Mouse (Mus musculus) erythroblast, embryonic 14.5 days (primary cell): ENCODE data around the gene Dmxl2.

Source experiments
- GATA1 ChIP-seq: IDR thresholded peaks from 2 replicates; pipeline ENCODE4 v1.6.1; 2012; ENCODE audit warnings: low read length, inconsistent platforms, mixed read lengths
- TAL1 ChIP-seq: IDR thresholded peaks from 3 replicates; pipeline ENCODE4 v1.6.1; 2012; ENCODE audit warnings: low read length, inconsistent platforms, mixed read lengths

DNA sequence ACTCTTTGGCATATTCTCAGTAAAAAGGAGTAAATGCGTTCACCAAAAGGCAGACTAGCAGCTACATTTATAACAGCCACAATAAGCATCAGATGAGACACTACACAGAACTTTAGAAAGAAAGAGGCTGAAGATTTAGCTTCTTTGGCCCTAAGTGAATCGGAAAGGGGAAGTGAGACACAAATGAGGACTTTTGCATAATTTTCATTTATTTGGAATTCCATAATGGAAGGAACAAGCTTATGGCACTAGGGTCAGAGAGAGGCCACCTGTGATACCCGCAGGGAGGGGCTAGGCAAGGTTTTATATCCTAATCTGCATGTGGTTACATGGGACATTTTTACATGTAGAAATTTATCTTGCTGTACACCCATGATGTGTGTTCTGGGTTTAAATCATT is 36.1 kb upstream of the Dmxl2 start:
- TF ChIP-seq GATA1, result no peak
- TF ChIP-seq TAL1, result no peak
